Mouse (Mus musculus) G1E (cell line): ENCODE measurements around the gene Cacna2d2. TPM values are rescaled to one million over a fixed set of nuclear protein-coding genes. Genes with fewer than 3 reads are reported as not detected.
A peak's percentile ranks its signal among the peaks of the same experiment; 100 is the strongest.

Experiments
- ATAC-seq: 2 replicates; pipeline ENCODE4 v1.8.0; 2016; ENCODE audit warnings: mild to moderate bottlenecking; ENCODE audit not compliant: insufficient number of reproducible peaks, poor library complexity, low FRiP score, severe bottlenecking; ENCODE audit errors: extremely low read depth
- DNase-seq: peaks from one replicate; pipeline ENCODE4 v3.0.0; 2012; ENCODE audit warnings: low spot score
- H3K27me3 ChIP-seq: 2 replicates; pipeline ENCODE4 v1.6.1; 2012; ENCODE audit warnings: mild to moderate bottlenecking, low read length, inconsistent platforms; ENCODE audit not compliant: insufficient read depth
- H3K36me3 ChIP-seq: replicated peaks from 2 replicates; pipeline ENCODE3; 2012; ENCODE audit warnings: mild to moderate bottlenecking, inconsistent platforms
- H3K4me1 ChIP-seq: 2 replicates; pipeline ENCODE4 v1.6.1; 2012; ENCODE audit warnings: low read depth, low read length, inconsistent platforms, mixed read lengths; ENCODE audit not compliant: insufficient read depth
- H3K4me3 ChIP-seq: 2 replicates; pipeline ENCODE4 v1.5.1; 2012; ENCODE audit warnings: low read depth, mild to moderate bottlenecking, inconsistent platforms, low read length, moderate library complexity, mixed read lengths
- H3K9me3 ChIP-seq: replicated peaks from 2 replicates; pipeline ENCODE4 v1.6.1; 2012; ENCODE audit warnings: inconsistent platforms
- CTCF ChIP-seq: IDR thresholded peaks from 2 replicates; pipeline ENCODE4 v1.5.1; 2012; ENCODE audit warnings: low read depth, low read length, inconsistent platforms, mixed read lengths
- GATA1 ChIP-seq: IDR thresholded peaks from 2 replicates; pipeline ENCODE4 v1.6.1; 2012; ENCODE audit warnings: borderline replicate concordance, low read length, inconsistent platforms, mixed read lengths
- GATA2 ChIP-seq: IDR thresholded peaks from 2 replicates; pipeline ENCODE4 v1.6.1; 2012; ENCODE audit warnings: low read depth, low read length, inconsistent platforms, borderline replicate concordance
- POLR2AphosphoS5 ChIP-seq: IDR thresholded peaks from 2 replicates; pipeline ENCODE4 v1.6.1; 2012; ENCODE audit warnings: low read depth, low read length, inconsistent platforms; ENCODE audit not compliant: insufficient replicate concordance
- TAL1 ChIP-seq: conservative IDR thresholded peaks from 2 replicates; pipeline ENCODE4 v1.6.1; 2012; ENCODE audit warnings: low read depth, low read length, inconsistent platforms, mixed read lengths
- polyA plus RNA-seq: library from polyadenylated mRNA; stranded (reverse); fragments of >175 nt; gene quantifications from 2 replicates; pipeline ENCODE4 v1.2.3, GENCODE M21; 2012
- total RNA-seq, 2 experiments: library from RNA; stranded (forward) in 1 of 2; stranded (reverse) in 1 of 2; fragments of 200-1000 nt in 1 of 2; fragments of >200 nt in 1 of 2; fragmentation: Nextera tagmentation in 1 of 2; gene quantifications; 2 replicates each; pipeline ENCODE4 v1.2.3; 2014 to 2017

Gene Cacna2d2
- total and polyA plus RNA-seq, 3 experiments: 0.05 to 0.09 TPM; not detected in 1

DNA sequence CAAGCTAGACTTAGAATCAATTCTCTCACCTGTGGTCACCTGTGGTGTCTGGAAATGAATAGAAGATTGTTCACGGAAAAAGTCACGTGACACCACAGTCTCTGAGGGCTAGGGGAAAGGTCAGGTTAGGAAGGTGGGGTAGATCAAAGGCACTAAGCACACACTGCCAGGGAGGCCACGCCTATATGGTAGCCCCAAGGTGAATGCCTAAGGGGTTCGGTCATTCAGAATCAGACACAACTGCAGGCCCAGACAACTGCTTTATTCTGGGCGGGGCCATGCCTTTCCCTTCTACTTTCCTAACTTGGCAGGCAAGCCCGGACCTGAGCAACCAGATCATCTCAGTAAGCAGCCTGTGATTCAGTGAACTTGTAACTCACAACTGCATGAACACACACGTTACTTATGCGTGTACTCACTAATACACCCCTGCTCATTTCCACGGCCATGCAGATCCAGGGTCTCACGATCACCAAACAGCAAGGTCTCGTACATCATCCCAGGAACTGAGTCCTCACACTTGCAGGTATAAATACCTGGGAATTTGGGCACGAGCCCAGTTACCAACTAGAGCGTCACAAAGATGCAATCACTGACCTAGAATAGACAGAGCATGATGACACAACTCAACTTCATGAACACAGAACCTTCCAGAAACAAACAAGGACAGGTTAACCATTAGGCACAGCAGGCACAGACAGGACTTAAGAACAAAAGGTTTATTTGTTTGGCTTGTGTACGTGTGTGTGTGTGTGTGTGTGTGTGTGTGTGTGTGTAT is 176.4 kb downstream of the Cacna2d2 start:
- H3K9me3 ChIP-seq: no peaks in the 10 kb centered on the region
- no peaks in the 10 kb centered on the region for H3K27me3 ChIP-seq
- no peak for TF ChIP-seq GATA1
- no peak for TF ChIP-seq POLR2AphosphoS5
- no peak for TF ChIP-seq TAL1
- TF ChIP-seq GATA2: no peak
- TF ChIP-seq CTCF: no peak
- no peak overlapping the region for H3K4me3 ChIP-seq
- peaks cover 44% of the 10 kb centered on the region for H3K36me3 ChIP-seq
- peaks cover 80% of the 10 kb centered on the region for H3K4me1 ChIP-seq
- DNase-seq (no peak), ATAC-seq (no peak)

DNA sequence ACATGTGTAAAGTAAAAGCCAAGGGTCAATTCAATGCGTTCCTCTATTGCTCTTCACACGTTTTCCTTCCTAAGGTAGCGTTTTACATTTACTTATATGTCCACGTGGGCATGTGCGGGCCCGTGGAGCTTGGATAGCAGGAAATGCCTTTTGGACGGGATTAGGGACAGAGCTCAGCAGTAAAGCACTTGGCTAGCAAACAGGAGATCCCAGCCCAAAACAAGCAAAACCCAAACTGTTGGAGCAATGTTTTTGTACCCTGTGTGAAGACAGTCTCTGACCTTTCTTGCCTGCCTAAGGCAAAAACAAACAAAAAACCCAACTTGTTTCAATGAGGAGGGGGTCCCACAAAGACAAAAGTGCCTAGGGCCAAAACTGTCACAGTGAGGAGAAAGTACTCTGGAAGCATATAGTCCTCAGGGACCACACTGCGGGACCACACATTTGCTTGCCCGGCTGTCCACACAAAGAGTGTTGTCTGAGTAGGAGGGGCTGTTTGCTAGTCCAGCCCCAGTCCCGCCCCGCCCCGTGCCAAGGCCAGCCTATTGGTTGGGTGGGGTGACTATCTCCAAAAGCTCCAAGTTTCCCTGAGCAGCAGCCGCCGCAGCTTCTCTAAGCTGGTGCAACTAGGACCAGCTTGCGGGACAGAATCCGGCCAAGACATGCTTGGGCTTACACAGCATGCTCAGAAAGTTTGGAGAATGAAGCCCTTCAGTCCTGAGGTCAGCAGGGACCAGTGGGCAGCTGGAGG is 177.1 kb downstream of the Cacna2d2 start, which contains the start of gene Hyal1:
Gene Hyal1, plus strand, starts transcription at position 571 of the 751 bp plus-strand sequence.
- DNase-seq: peak; percentile 85
- peaks cover 79% of the 10 kb centered on the region for H3K4me1 ChIP-seq
- peaks cover 36% of the 10 kb centered on the region for H3K36me3 ChIP-seq

DNA sequence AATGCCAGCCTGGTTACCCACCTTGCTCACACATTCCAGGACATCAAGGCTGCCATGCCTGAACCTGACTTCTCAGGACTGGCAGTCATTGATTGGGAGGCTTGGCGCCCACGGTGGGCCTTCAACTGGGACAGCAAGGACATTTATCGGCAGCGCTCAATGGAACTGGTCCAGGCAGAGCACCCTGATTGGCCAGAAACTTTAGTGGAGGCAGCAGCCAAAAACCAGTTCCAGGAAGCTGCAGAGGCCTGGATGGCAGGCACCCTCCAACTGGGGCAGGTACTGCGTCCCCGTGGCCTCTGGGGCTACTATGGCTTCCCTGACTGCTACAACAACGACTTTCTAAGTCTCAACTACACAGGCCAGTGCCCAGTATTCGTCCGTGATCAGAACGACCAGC is 178.5 kb downstream of the Cacna2d2 start:
- no peak for TF ChIP-seq GATA2
- no peak for TF ChIP-seq CTCF
- no peak for TF ChIP-seq POLR2AphosphoS5
- TF ChIP-seq TAL1: no peak
- TF ChIP-seq GATA1: no peak
- no peak for DNase-seq
- ATAC-seq: no peak
- H3K4me3 ChIP-seq: no peak overlapping the region
- peaks cover 31% of the 10 kb centered on the region for H3K36me3 ChIP-seq
- no peaks in the 10 kb centered on the region for H3K9me3 ChIP-seq
- H3K4me1 ChIP-seq: peaks cover 78% of the 10 kb centered on the region
- no peaks in the 10 kb centered on the region for H3K27me3 ChIP-seq

More for the DNA sequence above, 177.1 kb downstream of the Cacna2d2 start, which contains the start of gene Hyal1:
- H3K4me3 ChIP-seq: peak within 1 kb of the TSS; percentile 67
- H3K27me3 ChIP-seq: no peaks in the 10 kb centered on the region
- H3K9me3 ChIP-seq: no peaks in the 10 kb centered on the region
- TF ChIP-seq POLR2AphosphoS5 (no peak), GATA2 (no peak), CTCF (no peak), TAL1 (no peak), GATA1 (no peak)
- peak; percentile 43; the same call in 1 of the 2 replicates for ATAC-seq

DNA sequence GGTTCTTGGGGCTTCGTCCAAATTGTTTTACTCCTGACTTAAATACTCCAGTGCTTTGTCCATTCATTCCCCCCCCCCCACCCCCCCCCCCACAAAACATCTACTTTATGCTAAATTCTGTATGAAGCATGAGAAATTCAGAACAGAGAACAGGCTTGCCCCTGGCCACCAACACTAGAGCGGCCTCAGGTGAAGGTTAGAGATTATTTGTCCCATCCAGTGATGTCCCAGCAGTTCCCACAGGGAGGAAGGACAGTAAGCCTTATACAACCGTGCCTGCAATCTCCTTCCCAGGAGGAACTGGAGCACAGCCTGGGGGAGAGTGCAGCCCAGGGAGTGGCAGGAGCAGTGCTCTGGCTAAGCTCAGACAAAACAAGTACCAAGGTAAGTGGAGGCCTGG is 179.2 kb downstream of the Cacna2d2 start, which contains the start of gene Naa80:
Gene Naa80, plus strand, starts transcription at position 301 of the 400 bp plus-strand sequence.
- Histone ChIP-seq H3K36me3 (peaks cover 34% of the 10 kb centered on the region), H3K4me3 (no peak within 1 kb of the TSS), H3K9me3 (no peaks in the 10 kb centered on the region), H3K27me3 (no peaks in the 10 kb centered on the region), H3K4me1 (peaks cover 79% of the 10 kb centered on the region)
- ATAC-seq (no peak), DNase-seq (no peak)
- no peak for TF ChIP-seq TAL1

Other genes with a start within 250 kb of the Cacna2d2 start
- not detected in 2 replicates for gene Dock3, start 167.7 kb upstream of the Cacna2d2 start, total RNA-seq (2014; fragmentation: Nextera tagmentation)
- 0.33 and 0.46 TPM in 2 replicates for gene Dock3, start 167.7 kb upstream of the Cacna2d2 start, total RNA-seq (2017)
- gene Dock3, start 167.7 kb upstream of the Cacna2d2 start, polyA plus RNA-seq: not detected in 2 replicates
- 41.5 and 66.3 TPM in 2 replicates for gene Mapkapk3, start 109.7 kb upstream of the Cacna2d2 start, total RNA-seq (2014; fragmentation: Nextera tagmentation)
- gene Mapkapk3, start 109.7 kb upstream of the Cacna2d2 start, total RNA-seq (2017): 99.8 and 115 TPM in 2 replicates
- 60.1 and 72.6 TPM in 2 replicates for gene Mapkapk3, start 109.7 kb upstream of the Cacna2d2 start, polyA plus RNA-seq
- gene Cish, start 103.6 kb upstream of the Cacna2d2 start, total RNA-seq (2014; fragmentation: Nextera tagmentation): 106 TPM in 2 replicates
- 22.1 and 24.7 TPM in 2 replicates for gene Cish, start 103.6 kb upstream of the Cacna2d2 start, total RNA-seq (2017)
- 151 and 158 TPM in 2 replicates for gene Cish, start 103.6 kb upstream of the Cacna2d2 start, polyA plus RNA-seq
- gene Hemk1, start 61.3 kb upstream of the Cacna2d2 start, total RNA-seq (2014; fragmentation: Nextera tagmentation): 29.6 and 42.6 TPM in 2 replicates
- gene Hemk1, start 61.3 kb upstream of the Cacna2d2 start, total RNA-seq (2017): 35.6 and 48.6 TPM in 2 replicates
- 9.4 and 11.0 TPM in 2 replicates for gene Hemk1, start 61.3 kb upstream of the Cacna2d2 start, polyA plus RNA-seq
- gene 6430571L13Rik, start 59.0 kb upstream of the Cacna2d2 start, total RNA-seq (2014; fragmentation: Nextera tagmentation): 1.3 TPM in 1 of 2 replicates, not detected in the other
- gene 6430571L13Rik, start 59.0 kb upstream of the Cacna2d2 start, total RNA-seq (2017): 0.64 and 0.76 TPM in 2 replicates
- gene 6430571L13Rik, start 59.0 kb upstream of the Cacna2d2 start, polyA plus RNA-seq: 0.29 and 0.46 TPM in 2 replicates
- gene Tmem115, start 134.3 kb downstream of the Cacna2d2 start, total RNA-seq (2014; fragmentation: Nextera tagmentation): 20.5 and 22.1 TPM in 2 replicates
- gene Tmem115, start 134.3 kb downstream of the Cacna2d2 start, total RNA-seq (2017): 16.6 and 18.0 TPM in 2 replicates
- gene Tmem115, start 134.3 kb downstream of the Cacna2d2 start, polyA plus RNA-seq: 23.2 and 27.1 TPM in 2 replicates
- gene Cyb561d2, start 142.6 kb downstream of the Cacna2d2 start, total RNA-seq (2014; fragmentation: Nextera tagmentation): 1.9 TPM in 1 of 2 replicates, not detected in the other
- gene Cyb561d2, start 142.6 kb downstream of the Cacna2d2 start, total RNA-seq (2017): 23.1 and 30.2 TPM in 2 replicates
- gene Cyb561d2, start 142.6 kb downstream of the Cacna2d2 start, polyA plus RNA-seq: 10.6 and 11.7 TPM in 2 replicates
- gene Nprl2, start 142.6 kb downstream of the Cacna2d2 start, total RNA-seq (2014; fragmentation: Nextera tagmentation): 16.3 and 22.6 TPM in 2 replicates
- 18.4 and 35.0 TPM in 2 replicates for gene Nprl2, start 142.6 kb downstream of the Cacna2d2 start, total RNA-seq (2017)
- 1.4 and 1.7 TPM in 2 replicates for gene Nprl2, start 142.6 kb downstream of the Cacna2d2 start, polyA plus RNA-seq
- 1.1 TPM in 1 of 2 replicates, not detected in the other for gene Zmynd10, start 147.7 kb downstream of the Cacna2d2 start, total RNA-seq (2014; fragmentation: Nextera tagmentation)
- 6.2 and 7.3 TPM in 2 replicates for gene Zmynd10, start 147.7 kb downstream of the Cacna2d2 start, total RNA-seq (2017)
- 1.1 TPM in 2 replicates for gene Zmynd10, start 147.7 kb downstream of the Cacna2d2 start, polyA plus RNA-seq
- gene Rassf1, start 151.9 kb downstream of the Cacna2d2 start, total RNA-seq (2014; fragmentation: Nextera tagmentation): 15.4 and 19.4 TPM in 2 replicates
- gene Rassf1, start 151.9 kb downstream of the Cacna2d2 start, total RNA-seq (2017): 29.5 and 35.4 TPM in 2 replicates
- gene Rassf1, start 151.9 kb downstream of the Cacna2d2 start, polyA plus RNA-seq: 10.7 and 12.1 TPM in 2 replicates
- 30.4 and 33.1 TPM in 2 replicates for gene Tusc2, start 163.6 kb downstream of the Cacna2d2 start, total RNA-seq (2014; fragmentation: Nextera tagmentation)
- gene Tusc2, start 163.6 kb downstream of the Cacna2d2 start, total RNA-seq (2017): 16.0 and 21.3 TPM in 2 replicates
- gene Tusc2, start 163.6 kb downstream of the Cacna2d2 start, polyA plus RNA-seq: 24.4 and 45.3 TPM in 2 replicates
- gene Hyal2, start 168.3 kb downstream of the Cacna2d2 start, total RNA-seq (2014; fragmentation: Nextera tagmentation): 11.7 and 16.8 TPM in 2 replicates
- 4.2 and 5.5 TPM in 2 replicates for gene Hyal2, start 168.3 kb downstream of the Cacna2d2 start, total RNA-seq (2017)
- 28.9 and 33.9 TPM in 2 replicates for gene Hyal2, start 168.3 kb downstream of the Cacna2d2 start, polyA plus RNA-seq
- 6.6 and 7.3 TPM in 2 replicates for gene Hyal1, start 177.3 kb downstream of the Cacna2d2 start, total RNA-seq (2014; fragmentation: Nextera tagmentation)
- gene Hyal1, start 177.3 kb downstream of the Cacna2d2 start, total RNA-seq (2017): 1.9 and 2.3 TPM in 2 replicates
- gene Hyal1, start 177.3 kb downstream of the Cacna2d2 start, polyA plus RNA-seq: 1.4 and 2.2 TPM in 2 replicates
- 17.1 and 17.4 TPM in 2 replicates for gene Naa80, start 179.3 kb downstream of the Cacna2d2 start, total RNA-seq (2014; fragmentation: Nextera tagmentation)
- 13.1 and 14.6 TPM in 2 replicates for gene Naa80, start 179.3 kb downstream of the Cacna2d2 start, total RNA-seq (2017)
- 53.5 and 53.8 TPM in 2 replicates for gene Naa80, start 179.3 kb downstream of the Cacna2d2 start, polyA plus RNA-seq
- 4.6 and 7.7 TPM in 2 replicates for gene Hyal3, start 181.2 kb downstream of the Cacna2d2 start, total RNA-seq (2014; fragmentation: Nextera tagmentation)
- gene Hyal3, start 181.2 kb downstream of the Cacna2d2 start, total RNA-seq (2017): 1.1 and 1.4 TPM in 2 replicates
- 0.29 and 0.53 TPM in 2 replicates for gene Hyal3, start 181.2 kb downstream of the Cacna2d2 start, polyA plus RNA-seq
- 178 and 183 TPM in 2 replicates for gene Ifrd2, start 188.0 kb downstream of the Cacna2d2 start, total RNA-seq (2014; fragmentation: Nextera tagmentation)
- gene Ifrd2, start 188.0 kb downstream of the Cacna2d2 start, total RNA-seq (2017): 76.0 and 76.7 TPM in 2 replicates
- gene Ifrd2, start 188.0 kb downstream of the Cacna2d2 start, polyA plus RNA-seq: 153 and 156 TPM in 2 replicates
- not detected in 2 replicates for gene Sema3b, start 209.6 kb downstream of the Cacna2d2 start, total RNA-seq (2014; fragmentation: Nextera tagmentation)
- 0.27 TPM in 1 of 2 replicates, not detected in the other for gene Sema3b, start 209.6 kb downstream of the Cacna2d2 start, total RNA-seq (2017)
- gene Sema3b, start 209.6 kb downstream of the Cacna2d2 start, polyA plus RNA-seq: not detected in 2 replicates
- 337 and 375 TPM in 2 replicates for gene Gnai2, start 235.8 kb downstream of the Cacna2d2 start, total RNA-seq (2014; fragmentation: Nextera tagmentation)
- 232 TPM in 2 replicates for gene Gnai2, start 235.8 kb downstream of the Cacna2d2 start, total RNA-seq (2017)
- 657 and 787 TPM in 2 replicates for gene Gnai2, start 235.8 kb downstream of the Cacna2d2 start, polyA plus RNA-seq